Mouse (Mus musculus) neural tube, embryonic 11.5 days (tissue): ENCODE measurements at regions not wholly inside any gene's neighbourhood (a gene's known extent, or its start where the extent isn't known, plus 50 kb on each side); places are given as distances from the start of the nearest gene placed in this dataset.

Experiments used
- ATAC-seq: fragments of 200-750 bp; cut with Nextera tagmentation; 2 replicates; pipeline ENCODE4 v1.8.0; 2017; ENCODE audit warnings: moderate number of reproducible peaks, mild to moderate bottlenecking, moderate TSS enrichment, moderate library complexity; ENCODE audit not compliant: insufficient read depth, low FRiP score, low TSS enrichment
- DNase-seq: peaks from one replicate; pipeline ENCODE4 v3.0.0-alpha.2; 2015; ENCODE audit warnings: low spot score
- H3K27ac ChIP-seq: fragments of 300-500 bp; sonication (generic); 2 replicates; pipeline ENCODE4 v1.5.1; 2014; ENCODE audit warnings: low read depth, mild to moderate bottlenecking, low read length
- H3K27me3 ChIP-seq: fragments of 300-500 bp; sonication (generic); 2 replicates; pipeline ENCODE4 v1.6.1; 2014; ENCODE audit warnings: mild to moderate bottlenecking, low read length, mixed read lengths; ENCODE audit not compliant: control insufficient read depth, insufficient read depth
- H3K36me3 ChIP-seq: fragments of 300-500 bp; sonication (generic); 2 replicates; pipeline ENCODE4 v1.6.1; 2014; ENCODE audit warnings: mild to moderate bottlenecking, low read length, moderate library complexity, mixed read lengths; ENCODE audit not compliant: control insufficient read depth, insufficient read depth
- H3K4me1 ChIP-seq: fragments of 300-500 bp; sonication (generic); 2 replicates; pipeline ENCODE4 v1.6.1; 2014; ENCODE audit warnings: low read length, mixed read lengths; ENCODE audit not compliant: control insufficient read depth, insufficient read depth
- H3K4me2 ChIP-seq: fragments of 300-500 bp; sonication (generic); 2 replicates; pipeline ENCODE4 v1.6.1; 2014; ENCODE audit warnings: low read depth, mild to moderate bottlenecking, moderate library complexity
- H3K4me3 ChIP-seq: fragments of 300-500 bp; sonication (generic); 2 replicates; pipeline ENCODE4 v1.5.1; 2014; ENCODE audit warnings: low read depth, low read length
- H3K9ac ChIP-seq: fragments of 300-500 bp; sonication (generic); 2 replicates; pipeline ENCODE4 v1.6.1; 2014; ENCODE audit warnings: mild to moderate bottlenecking, low read length
- H3K9me3 ChIP-seq: fragments of 300-500 bp; sonication (generic); 2 replicates; pipeline ENCODE4 v1.6.1; 2016; ENCODE audit warnings: low read length; ENCODE audit not compliant: control insufficient read depth
- WGBS: fragments of 180-500 bp; shearing (Covaris S2); extraction: QIAGEN DNeasy Blood & Tissue Kit; methylation state at CpG from one replicate; pipeline ENCODE4 v1.1.7; 2014; 5-methylcytosine and 5-hydroxymethylcytosine counted together

DNA sequence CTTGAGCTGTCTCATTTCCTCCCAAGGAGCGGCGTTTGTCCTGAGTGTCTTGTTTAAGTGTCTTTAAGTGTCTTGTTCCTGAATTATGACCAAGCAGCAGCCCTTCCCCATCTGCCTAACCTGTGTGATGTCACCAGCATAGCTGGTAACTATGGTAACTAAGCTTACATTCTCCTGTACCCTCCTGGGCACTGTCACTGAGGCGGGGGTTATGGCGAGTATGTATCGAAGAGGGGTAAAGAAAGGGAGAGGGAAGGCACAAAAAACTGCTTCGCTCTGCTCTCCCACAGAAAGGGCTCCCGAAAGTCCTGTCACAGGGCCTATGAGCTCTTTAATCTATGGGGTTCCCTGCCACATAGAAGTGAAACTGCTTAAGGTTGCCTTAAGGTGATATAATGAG lies 89.6 kb downstream of the Ppp4r2 start:
- Histone ChIP-seq H3K4me1 (no peaks in the 10 kb centered on the region), H3K27me3 (no peaks in the 10 kb centered on the region), H3K4me3 (no peak overlapping the region), H3K9me3 (no peaks in the 10 kb centered on the region), H3K9ac (no peak overlapping the region), H3K36me3 (no peaks in the 10 kb centered on the region), H3K4me2 (no peak overlapping the region), H3K27ac (no peak overlapping the region)
- ATAC-seq (no peak), DNase-seq (no peak)
- 69% methylated on average over 7 of the region's 7 CpGs for WGBS

DNA sequence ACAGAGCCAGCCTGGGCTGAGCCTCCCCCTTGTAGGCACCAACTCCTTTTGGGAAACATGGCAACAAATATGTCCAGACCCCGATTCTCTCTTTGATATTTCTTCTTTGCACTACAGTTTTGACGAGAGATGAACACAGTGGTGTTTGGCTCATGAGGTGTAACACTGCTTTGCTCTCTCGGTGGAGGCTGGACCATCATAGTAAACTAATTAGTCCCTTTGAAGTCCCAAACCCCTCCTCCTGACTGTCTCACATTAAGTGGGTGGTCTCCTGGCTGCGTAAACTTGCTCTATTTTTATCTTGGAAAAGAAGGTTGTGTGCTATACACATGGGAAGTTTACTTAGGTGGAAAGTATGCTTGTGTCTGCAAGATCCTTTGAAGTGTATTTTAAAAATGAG lies 90.3 kb downstream of the Ppp4r2 start:
- Histone ChIP-seq H3K27me3 (no peaks in the 10 kb centered on the region), H3K4me3 (no peak overlapping the region), H3K36me3 (no peaks in the 10 kb centered on the region), H3K4me1 (no peaks in the 10 kb centered on the region), H3K27ac (no peak overlapping the region), H3K9ac (no peak overlapping the region), H3K9me3 (no peaks in the 10 kb centered on the region), H3K4me2 (no peak overlapping the region)
- 41% methylated on average over 4 of the region's 4 CpGs for WGBS
- DNase-seq (no peak), ATAC-seq (no peak)

DNA sequence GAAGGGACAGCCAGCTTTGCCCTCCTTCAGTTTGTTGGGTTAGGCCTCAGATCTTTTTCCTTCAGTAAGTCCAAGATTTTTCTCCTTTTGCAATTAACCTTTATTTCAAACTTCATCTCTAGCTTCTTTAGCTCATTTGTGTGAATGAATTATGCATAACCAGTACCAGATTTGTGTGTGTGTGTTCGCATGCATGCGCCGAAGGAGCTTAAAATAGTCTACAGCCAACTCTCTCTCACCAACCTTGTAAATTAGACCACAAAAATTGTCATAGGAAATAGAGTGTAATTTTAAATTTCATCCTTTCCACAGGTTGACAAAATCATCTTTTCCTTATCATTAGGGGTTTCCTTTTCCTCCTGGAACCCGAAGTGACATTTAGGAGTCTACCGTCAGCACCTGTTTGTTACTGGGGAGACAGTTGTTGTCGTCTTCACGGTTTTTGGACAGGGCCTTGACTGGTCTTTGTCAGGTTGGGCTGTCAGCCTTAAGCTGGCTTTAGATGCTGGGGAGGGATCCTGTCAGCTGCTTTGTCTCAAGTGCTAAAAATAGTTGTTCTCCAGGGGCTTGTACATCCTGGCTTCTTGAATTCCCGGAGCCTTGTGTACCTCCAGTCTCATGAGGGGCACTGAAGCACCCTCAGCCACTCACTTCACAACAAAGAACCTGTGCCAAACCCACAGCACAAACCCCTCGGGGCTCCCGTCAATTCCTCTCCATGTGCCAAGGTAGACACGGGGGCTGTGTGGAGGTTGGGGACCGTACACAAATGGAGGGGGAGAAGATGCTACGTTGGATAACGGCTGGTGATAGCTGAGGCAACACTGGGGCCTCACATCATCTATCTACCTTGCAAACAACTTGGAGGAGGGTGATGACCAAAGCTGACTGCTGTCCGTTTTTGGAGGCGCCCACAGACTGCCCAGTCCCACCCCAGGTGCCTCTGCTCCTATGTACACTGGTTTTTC lies 95.7 kb downstream of the Ppp4r2 start:
- ATAC-seq: no peak
- WGBS: 72% methylated on average over 16 of the region's 16 CpGs
- H3K9me3 ChIP-seq: no peaks in the 10 kb centered on the region

DNA sequence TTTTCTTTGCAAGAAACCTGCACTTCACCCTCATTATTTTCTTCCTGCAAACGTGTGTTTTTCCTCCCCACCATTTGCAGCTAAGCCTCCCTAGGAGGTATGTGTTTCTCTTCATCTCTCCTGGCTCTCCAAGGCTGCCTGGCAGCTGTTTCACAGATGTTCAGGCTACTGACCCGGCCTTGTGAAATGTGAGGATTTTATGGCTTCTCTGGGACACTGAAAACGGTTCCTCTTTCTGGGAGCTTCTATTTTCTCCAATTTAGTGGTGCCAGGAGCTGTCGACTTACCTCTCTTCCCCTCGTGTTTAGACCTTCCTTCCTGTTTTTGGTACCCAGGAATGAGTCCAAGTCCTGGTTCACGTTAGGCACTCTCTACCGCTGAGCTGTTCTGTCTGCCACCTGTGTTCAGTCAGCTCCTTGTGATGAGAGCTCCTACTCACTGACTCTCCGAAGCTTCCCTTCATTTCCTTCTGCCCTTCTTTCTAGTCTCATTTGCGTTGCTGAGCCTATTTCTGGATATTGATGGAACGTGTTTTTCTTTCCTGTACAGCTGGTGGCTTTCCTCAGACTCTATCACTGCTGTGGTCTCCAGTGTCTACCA lies 96.4 kb downstream of the Ppp4r2 start:
- Histone ChIP-seq H3K27ac (0 out of 2 replicates have a peak overlapping the region, but pooled peaks have one; percentile 40), H3K27me3 (no peaks in the 10 kb centered on the region), H3K9ac (no peak overlapping the region), H3K4me2 (no peak overlapping the region), H3K4me3 (no peak overlapping the region), H3K9me3 (no peaks in the 10 kb centered on the region), H3K4me1 (no peaks in the 10 kb centered on the region), H3K36me3 (no peaks in the 10 kb centered on the region)
- 36% methylated on average over 10 of the region's 10 CpGs for WGBS
- DNase-seq: peak; percentile 45
- ATAC-seq: no peak

More for the DNA sequence above, 95.7 kb downstream of the Ppp4r2 start:
- Histone ChIP-seq H3K4me1 (no peaks in the 10 kb centered on the region), H3K4me2 (no peak overlapping the region), H3K27me3 (no peaks in the 10 kb centered on the region), H3K9ac (no peak overlapping the region), H3K36me3 (no peaks in the 10 kb centered on the region), H3K27ac (0 out of 2 replicates have a peak overlapping the region, but pooled peaks have one; percentile 40), H3K4me3 (no peak overlapping the region)
- no peak for DNase-seq

DNA sequence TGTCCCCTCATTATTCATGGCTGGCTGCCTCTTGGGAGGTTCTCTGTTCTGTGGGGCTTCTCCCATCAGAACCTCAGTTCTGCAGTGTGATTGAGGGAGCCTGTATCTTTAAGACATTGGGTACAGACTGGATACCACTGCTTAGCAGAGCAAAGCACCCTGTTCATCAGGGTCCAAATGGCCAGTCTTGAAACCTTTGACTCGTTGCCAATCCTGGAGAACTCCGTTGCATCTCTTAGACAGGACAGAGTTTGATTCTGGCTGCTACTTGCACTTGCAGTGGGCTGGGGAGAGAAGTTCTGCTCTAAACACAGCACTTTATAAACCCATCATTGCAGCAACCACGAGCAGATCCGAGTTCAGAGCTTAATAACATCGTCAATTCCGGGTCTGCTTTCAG lies 97.3 kb downstream of the Ppp4r2 start:
- ATAC-seq (no peak), DNase-seq (no peak)
- no peaks in the 10 kb centered on the region for H3K36me3 ChIP-seq
- no peaks in the 10 kb centered on the region for H3K4me1 ChIP-seq
- no peaks in the 10 kb centered on the region for H3K9me3 ChIP-seq
- no peak overlapping the region for H3K4me3 ChIP-seq
- H3K27me3 ChIP-seq: no peaks in the 10 kb centered on the region
- no peak overlapping the region for H3K9ac ChIP-seq
- 0 out of 2 replicates have a peak overlapping the region, but pooled peaks have one; percentile 35 for H3K27ac ChIP-seq
- H3K4me2 ChIP-seq: no peak overlapping the region
- 65% methylated on average over 6 of the region's 6 CpGs for whole genome bisulfite sequencing

DNA sequence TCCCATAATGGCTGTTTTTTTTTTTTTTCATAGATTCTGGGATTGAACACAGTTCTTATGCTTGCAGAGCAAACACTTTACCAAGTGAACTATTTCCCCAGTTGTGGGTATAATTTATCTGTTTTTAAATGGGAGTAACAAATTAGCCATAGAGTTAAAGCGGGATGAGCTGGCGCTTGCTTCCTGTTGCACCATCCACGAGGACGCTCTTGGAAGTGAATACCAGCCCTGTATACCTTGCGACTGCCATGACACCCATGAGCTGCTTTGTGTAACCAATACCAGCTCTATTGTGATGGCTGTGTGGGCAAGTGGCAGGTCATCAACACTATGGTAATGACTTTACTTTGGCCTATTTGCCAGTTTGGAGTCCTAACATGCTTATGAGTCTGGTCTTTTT lies 101.0 kb downstream of the Ppp4r2 start:
- WGBS: 93% methylated on average over 5 of the region's 5 CpGs
- H3K27ac ChIP-seq: no peak overlapping the region
- no peak for DNase-seq
- no peak for ATAC-seq
- H3K27me3 ChIP-seq: no peaks in the 10 kb centered on the region
- no peak overlapping the region for H3K4me2 ChIP-seq
- H3K9me3 ChIP-seq: no peaks in the 10 kb centered on the region
- H3K4me1 ChIP-seq: no peaks in the 10 kb centered on the region
- no peak overlapping the region for H3K4me3 ChIP-seq
- no peak overlapping the region for H3K9ac ChIP-seq
- H3K36me3 ChIP-seq: no peaks in the 10 kb centered on the region

DNA sequence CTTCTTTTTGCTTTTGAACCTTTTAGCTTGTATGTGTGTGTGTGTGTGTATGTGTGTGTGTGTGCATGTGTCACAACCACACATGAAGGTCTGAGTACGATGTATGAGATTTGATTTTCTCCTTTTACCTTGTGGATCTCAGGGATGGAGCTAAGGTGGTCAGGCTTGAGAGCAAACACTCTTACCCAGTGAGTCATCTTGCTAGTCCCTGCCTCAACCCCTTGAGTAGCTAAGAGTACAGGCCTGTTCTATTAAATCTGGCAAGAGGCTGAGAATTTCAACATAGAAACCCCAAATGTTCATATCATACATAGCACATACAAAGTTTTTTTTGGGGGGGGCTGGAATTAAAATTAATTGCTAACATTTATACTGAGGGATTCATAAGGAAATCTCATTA lies 104.4 kb downstream of the Ppp4r2 start:
- DNase-seq (no peak), ATAC-seq (no peak)
- Histone ChIP-seq H3K27ac (no peak overlapping the region), H3K27me3 (no peaks in the 10 kb centered on the region), H3K4me3 (no peak overlapping the region), H3K4me1 (no peaks in the 10 kb centered on the region), H3K9ac (no peak overlapping the region), H3K4me2 (no peak overlapping the region), H3K36me3 (no peaks in the 10 kb centered on the region), H3K9me3 (no peaks in the 10 kb centered on the region)
- WGBS: 100% methylated on average over 1 of the region's 1 CpGs

DNA sequence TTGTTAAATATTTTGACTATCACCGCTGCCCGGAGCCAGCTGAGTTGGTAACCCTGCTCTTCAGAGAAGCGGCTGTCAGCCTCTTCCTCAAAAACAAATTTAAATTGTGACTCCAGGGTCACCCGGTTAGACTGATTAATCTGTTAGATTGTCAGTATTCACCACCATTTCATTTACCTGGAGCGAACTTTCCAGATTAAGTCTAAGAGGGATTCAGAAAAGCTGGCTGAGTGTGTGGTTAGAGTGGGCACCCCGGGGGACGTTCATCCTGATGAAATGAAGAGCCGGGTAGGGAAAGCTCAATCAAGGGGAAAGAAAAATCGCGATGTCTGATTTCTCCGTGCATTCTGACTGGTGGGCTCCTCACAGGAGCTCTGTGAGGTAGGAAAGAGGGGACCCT lies 105.0 kb downstream of the Ppp4r2 start:
- no peaks in the 10 kb centered on the region for H3K9me3 ChIP-seq
- no peak overlapping the region for H3K4me3 ChIP-seq
- H3K9ac ChIP-seq: no peak overlapping the region
- H3K36me3 ChIP-seq: no peaks in the 10 kb centered on the region
- 73% methylated on average over 11 of the region's 11 CpGs for WGBS
- no peak overlapping the region for H3K27ac ChIP-seq
- ATAC-seq (no peak), DNase-seq (no peak)
- no peak overlapping the region for H3K4me2 ChIP-seq
- no peaks in the 10 kb centered on the region for H3K4me1 ChIP-seq
- no peaks in the 10 kb centered on the region for H3K27me3 ChIP-seq

DNA sequence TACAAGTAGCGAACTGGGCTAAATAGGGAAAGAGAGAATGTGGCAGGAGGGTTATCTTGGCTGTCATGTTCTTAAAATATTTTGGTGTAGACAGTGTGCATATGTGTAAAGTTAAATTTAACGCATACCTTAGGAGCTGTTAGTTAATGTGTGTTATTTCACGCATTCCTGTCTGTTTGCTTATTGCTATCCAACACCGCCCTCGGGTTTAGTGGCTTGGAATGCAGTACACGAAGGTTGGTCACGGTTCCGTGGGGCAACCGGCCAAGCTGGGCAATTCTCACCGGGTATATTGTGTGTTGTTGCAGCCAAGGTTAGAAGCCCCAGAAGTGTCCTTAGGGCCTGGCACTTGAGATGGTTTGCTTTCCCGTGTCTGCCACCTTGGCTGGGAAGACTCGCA lies 105.6 kb downstream of the Ppp4r2 start:
- Histone ChIP-seq H3K27ac (no peak overlapping the region), H3K27me3 (no peaks in the 10 kb centered on the region), H3K9ac (no peak overlapping the region), H3K4me3 (no peak overlapping the region), H3K4me1 (no peaks in the 10 kb centered on the region), H3K4me2 (no peak overlapping the region), H3K36me3 (no peaks in the 10 kb centered on the region), H3K9me3 (no peaks in the 10 kb centered on the region)
- no peak for ATAC-seq
- no peak for DNase-seq
- WGBS: 80% methylated on average over 12 of the region's 12 CpGs
